Mouse (Mus musculus): ENCODE results near the gene Bcas3.

GRCm38 (mm10) chr11:85487501-85487900 lies 134.5 kb downstream of the Bcas3 start:
- TF ChIP-seq EP300 (IDR thresholded peaks at IDR 0.05) = no peak
- no peak for TF ChIP-seq CTCF (IDR thresholded peaks at IDR 0.05)
